Mouse (Mus musculus) cerebellum, postnatal 25 days (tissue): ENCODE measurements at regions not wholly inside any gene's neighbourhood (a gene's known extent, or its start where the extent isn't known, plus 50 kb on each side); places are given as distances from the start of the nearest gene placed in this dataset.

ENCODE experiments used
- DNase-seq, 2 experiments: peaks; one replicate each; pipeline ENCODE4 v3.0.0; 2021; ENCODE audit warnings: mixed read lengths in 2 of 2

- DNase-seq, result no peak
Observed at GRCm38 (mm10) chr5:15773839-15774238, 59.8 kb upstream of the Speer4c start.

GRCm38 (mm10) chr5:15774567-15774966 lies 60.5 kb upstream of the Speer4c start:
- DNase-seq, result no peak

GRCm38 (mm10) chr5:15776106-15776505 lies 62.0 kb upstream of the Speer4c start:
- no peak for DNase-seq

GRCm38 (mm10) chr5:15803583-15803982 lies 89.5 kb upstream of the Speer4c start:
- no peak for DNase-seq

GRCm38 (mm10) chr5:15816864-15817263 lies 102.8 kb upstream of the Speer4c start:
- DNase-seq, result no peak

GRCm38 (mm10) chr5:15817366-15817765 lies 103.3 kb upstream of the Speer4c start:
- no peak for DNase-seq

- no peak for DNase-seq
Observed at GRCm38 (mm10) chr5:15822989-15823388, 108.9 kb upstream of the Speer4c start.

GRCm38 (mm10) chr5:15831527-15831926 lies 103.0 kb upstream of the Cacna2d1 start:
- no peak for DNase-seq

GRCm38 (mm10) chr5:15832338-15832737 lies 102.2 kb upstream of the Cacna2d1 start:
- no peak for DNase-seq

GRCm38 (mm10) chr5:15838108-15838972 lies 96.2 kb upstream of the Cacna2d1 start:
- DNase-seq, result peak; percentile 80 to 88

- DNase-seq, result no peak
Observed at GRCm38 (mm10) chr5:15846790-15847189, 87.7 kb upstream of the Cacna2d1 start.

- no peak for DNase-seq
Observed at GRCm38 (mm10) chr5:15849520-15849919, 85.0 kb upstream of the Cacna2d1 start.

- DNase-seq, result no peak
Observed at GRCm38 (mm10) chr5:15850126-15850801, 84.2 kb upstream of the Cacna2d1 start.

- DNase-seq, result no peak
Observed at GRCm38 (mm10) chr5:15854752-15855151, 79.7 kb upstream of the Cacna2d1 start.

- DNase-seq, result no peak
Observed at GRCm38 (mm10) chr5:15857034-15857433, 77.5 kb upstream of the Cacna2d1 start.

- no peak for DNase-seq
Observed at GRCm38 (mm10) chr5:15874065-15874464, 60.4 kb upstream of the Cacna2d1 start.

GRCm38 (mm10) chr5:15883004-15883403 lies 51.5 kb upstream of the Cacna2d1 start:
- DNase-seq, result peak; percentile 4 to 6
